Mouse (Mus musculus): Measurements from ENCODE around the gene Kctd10.

GRCm38 (mm10) chr5:114323791-114324507 lies 56.4 kb downstream of the Kctd10 start:
- TF ChIP-seq GATA1 (IDR thresholded peaks at IDR 0.05; ENCODE audit: borderline replicate concordance, low read length) (no peak), FLI1 (IDR thresholded peaks at IDR 0.05; ENCODE audit: low read length) (no peak)
